Mouse (Mus musculus) heart, postnatal 25 days (tissue): Measurements from ENCODE around the gene Stk16. TPM values are rescaled to one million over a fixed set of nuclear protein-coding genes. Genes with fewer than 3 reads are reported as not detected.

Source experiments
- DNase-seq: peaks from one replicate; pipeline ENCODE4 v3.0.0; 2022; ENCODE audit warnings: low spot score
- intact Hi-C: fragments of 180-260 bp; cut with DNase I; formaldehyde crosslinking; loops from one replicate; pipeline ENCODE4 v1.15.1; 2025
- total RNA-seq, 2 experiments: library from RNA; stranded (reverse); gene quantifications; 2 replicates each; pipeline ENCODE4 v1.2.3; 2021

Stk16 gene
- total RNA-seq, 2 experiments from 2014 or later = 45.2 to 48.8 TPM

DNA sequence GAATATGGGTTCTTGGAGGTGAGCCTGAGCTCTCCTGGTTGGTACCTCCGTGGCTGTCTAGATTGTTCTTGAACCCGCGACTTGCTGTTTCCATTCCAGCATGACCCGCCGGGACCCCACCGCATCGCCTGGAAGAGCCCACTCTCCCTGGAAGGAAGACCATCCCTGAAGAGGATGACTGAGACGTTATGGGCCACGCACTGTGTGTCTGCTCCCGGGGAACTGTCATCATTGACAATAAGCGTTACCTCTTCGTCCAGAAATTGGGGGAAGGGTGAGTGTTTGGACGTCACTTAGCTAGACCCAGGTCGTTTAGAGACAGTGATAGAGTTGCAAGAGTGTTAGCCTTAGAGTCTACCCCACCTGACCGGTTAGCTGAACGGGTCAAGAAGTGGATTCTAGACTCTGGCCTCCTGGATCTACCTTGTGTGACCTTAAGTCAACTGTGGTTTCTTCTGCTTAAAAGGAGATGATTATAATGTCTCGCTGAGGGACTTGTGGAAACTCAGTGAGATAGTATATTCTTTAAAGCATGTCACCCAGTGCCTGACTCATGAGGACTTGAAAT lies 587 bp downstream of the Stk16 start:
- no peak for DNase-seq
- intact Hi-C loops = loop anchor here (2.0 kb wide), 1 partner anchor 40 kb away; no protein-coding TSS in a partner anchor

GRCm38 (mm10) chr1:75212542-75212941 lies 1.9 kb downstream of the Stk16 start:
- no peak for DNase-seq
- intact Hi-C loops = no loop called here

- intact Hi-C loops = no loop called here
- no peak for DNase-seq
These were observed 2.5 kb downstream of the Stk16 start for GRCm38 (mm10) chr1:75213096-75213495.

DNA sequence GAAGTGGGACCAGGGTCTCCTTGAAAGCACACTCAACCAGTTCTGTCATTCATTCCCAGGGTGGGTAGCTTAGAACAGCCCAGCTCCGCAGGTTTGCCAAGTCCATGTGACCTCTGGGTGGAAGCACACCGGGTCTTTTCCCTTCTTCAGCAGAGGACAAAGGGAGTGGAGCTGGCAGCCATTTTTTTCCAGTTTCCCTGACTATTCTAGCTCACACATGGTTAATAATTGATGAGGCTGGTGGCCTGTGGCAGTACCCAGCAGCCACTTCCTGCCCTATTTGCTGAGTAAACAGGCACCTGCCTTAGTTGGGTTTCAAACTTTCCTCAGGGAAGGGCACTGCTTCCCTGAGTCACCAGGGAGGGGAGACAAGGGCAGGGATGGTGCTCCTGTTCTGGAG lies 3.8 kb downstream of the Stk16 start:
- intact Hi-C loops = no loop called here
- no peak for DNase-seq

- intact Hi-C loops = no loop called here
- DNase-seq = peak; percentile 38
These were observed 4.2 kb downstream of the Stk16 start for GRCm38 (mm10) chr1:75214886-75215285.

DNA sequence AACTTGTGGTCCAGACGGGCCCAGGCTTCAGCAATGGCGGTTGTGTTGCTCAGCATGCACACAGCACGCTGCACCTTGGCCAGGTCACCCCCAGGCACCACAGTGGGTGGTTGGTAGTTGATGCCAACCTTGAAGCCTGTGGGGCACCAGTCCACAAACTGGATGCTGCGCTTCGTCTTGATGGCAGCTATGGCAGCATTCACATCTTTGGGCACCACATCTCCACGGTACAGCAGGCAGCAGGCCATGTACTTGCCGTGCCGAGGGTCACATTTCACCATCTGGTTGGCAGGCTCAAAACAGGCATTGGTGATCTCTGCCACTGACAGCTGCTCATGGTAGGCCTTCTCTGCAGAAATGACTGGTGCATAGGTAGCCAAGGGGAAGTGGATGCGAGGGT lies 5.1 kb downstream of the Stk16 start:
- intact Hi-C loops = no loop called here
- no peak for DNase-seq

DNA sequence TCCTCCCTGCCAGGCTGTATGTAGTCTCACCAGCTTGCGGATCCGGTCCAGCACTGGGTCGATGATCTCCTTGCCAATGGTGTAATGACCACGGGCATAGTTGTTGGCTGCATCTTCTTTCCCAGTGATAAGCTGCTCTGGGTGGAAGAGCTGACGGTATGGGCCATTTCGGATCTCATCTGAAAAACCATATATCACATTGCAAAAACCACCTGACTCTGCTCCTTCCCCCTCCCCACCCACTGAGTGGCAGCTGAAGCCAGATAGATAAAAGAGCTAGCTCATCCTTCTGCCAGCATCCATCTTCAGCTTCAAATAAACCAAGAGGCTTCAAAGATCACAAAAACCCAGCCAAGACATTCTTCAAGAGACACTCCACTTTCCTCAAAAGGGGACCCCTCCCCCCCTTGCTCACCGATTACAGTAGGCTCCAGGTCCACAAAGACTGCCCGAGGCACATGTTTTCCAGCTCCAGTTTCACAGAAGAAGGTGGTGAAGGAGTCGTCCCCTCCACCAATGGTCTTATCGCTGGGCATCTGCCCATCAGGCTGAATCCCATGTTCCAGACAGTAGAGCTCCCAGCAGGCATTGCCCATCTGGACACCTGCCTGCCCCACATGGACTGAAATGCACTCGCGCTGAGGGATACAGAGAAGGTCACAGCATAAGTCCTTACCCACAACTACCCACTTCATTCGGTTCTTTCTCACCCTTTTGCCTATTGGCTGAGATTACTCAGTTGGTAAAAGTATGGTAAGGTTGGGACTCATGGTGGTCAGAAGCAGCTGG lies 6.4 kb downstream of the Stk16 start:
- intact Hi-C loops = no loop called here
- DNase-seq = peak; percentile 28

- intact Hi-C loops = loop anchor here (2.0 kb wide), 1 partner anchor 15 kb away; the partner anchor contains the start of gene A630095N17Rik
These were observed 7.2 kb downstream of the Stk16 start for GRCm38 (mm10) chr1:75217893-75218226.

DNA sequence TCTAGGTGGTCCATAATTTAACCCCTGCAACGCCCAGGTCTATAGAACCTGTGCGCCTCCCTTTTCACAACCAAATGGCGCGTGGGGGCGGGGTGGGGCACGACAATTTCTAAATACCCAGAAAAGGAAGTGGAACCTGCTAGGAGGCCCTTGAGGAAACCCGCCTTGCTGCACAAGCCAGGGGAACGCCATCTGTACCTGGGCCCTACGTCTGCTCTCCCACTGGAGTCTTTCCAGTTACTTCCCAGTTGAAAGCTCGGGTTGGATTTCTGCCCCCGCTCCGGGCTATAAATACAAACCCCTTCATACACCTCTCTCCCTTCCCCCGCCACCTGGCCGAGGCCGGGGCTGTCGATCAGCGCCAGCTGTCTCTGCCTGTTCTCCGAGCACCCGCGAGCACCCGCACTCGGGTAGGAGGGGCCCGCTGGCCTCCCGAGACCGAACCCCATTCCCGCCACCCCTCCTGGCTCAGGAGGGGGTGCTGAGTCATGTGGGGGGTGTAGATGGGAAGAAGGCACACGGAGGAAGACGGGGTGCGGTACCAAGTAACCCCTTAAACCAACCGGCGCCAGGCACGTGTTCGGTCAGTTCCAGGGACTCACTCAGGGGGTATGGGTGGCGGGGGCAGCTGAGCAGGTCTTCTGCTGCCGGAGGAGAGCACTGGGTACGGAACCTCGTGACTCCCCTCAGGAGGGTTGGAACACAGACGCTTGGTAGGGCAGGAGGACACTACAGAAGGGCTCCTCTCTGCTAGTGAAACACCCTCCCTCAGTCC lies 7.8 kb downstream of the Stk16 start:
- DNase-seq = peak; percentile 28
- intact Hi-C loops = loop anchor here (2.0 kb wide), 1 partner anchor 14 kb away; the partner anchor contains the start of gene A630095N17Rik

More at GRCm38 (mm10) chr1:75217893-75218226, 7.2 kb downstream of the Stk16 start:
- DNase-seq = no peak

- intact Hi-C loops = loop anchor here (2.0 kb wide), 1 partner anchor 14 kb away; the partner anchor contains the start of gene A630095N17Rik
- DNase-seq = peak; percentile 69
These were observed 8.4 kb downstream of the Stk16 start for GRCm38 (mm10) chr1:75219078-75219477.

DNA sequence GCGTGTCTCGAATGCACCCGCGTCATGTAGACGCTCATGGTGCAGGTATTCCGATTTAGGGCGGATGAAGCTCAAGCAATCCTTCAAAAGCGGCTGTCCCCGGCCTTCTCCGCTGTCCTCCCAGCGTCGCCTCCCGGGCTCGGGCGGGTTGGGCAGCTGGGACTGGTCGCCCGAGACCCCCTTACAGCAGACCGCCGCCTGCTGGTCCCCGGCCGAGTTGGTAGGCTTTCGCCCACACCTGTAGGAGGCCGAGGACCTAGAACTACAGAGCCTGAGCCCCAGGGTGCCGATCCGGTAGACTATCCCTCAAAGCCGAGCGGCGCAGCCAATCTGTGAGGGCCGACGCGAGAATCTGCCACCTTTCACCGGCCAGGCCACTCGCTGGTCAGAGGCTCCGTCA lies 8.9 kb downstream of the Stk16 start, which contains the start of gene Tuba4a:
Gene Tuba4a (minus strand): TSS at position 335 of the 400 bp plus-strand sequence.
- intact Hi-C loops = loop anchor here (2.0 kb wide), 1 partner anchor 13 kb away; the partner anchor contains the start of gene A630095N17Rik
- no peak for DNase-seq

GRCm38 (mm10) chr1:75221538-75221937 lies 10.9 kb downstream of the Stk16 start:
- no peak for DNase-seq
- intact Hi-C loops = no loop called here

- DNase-seq = no peak
- intact Hi-C loops = no loop called here
These were observed 12.3 kb downstream of the Stk16 start for GRCm38 (mm10) chr1:75222926-75223325.

DNA sequence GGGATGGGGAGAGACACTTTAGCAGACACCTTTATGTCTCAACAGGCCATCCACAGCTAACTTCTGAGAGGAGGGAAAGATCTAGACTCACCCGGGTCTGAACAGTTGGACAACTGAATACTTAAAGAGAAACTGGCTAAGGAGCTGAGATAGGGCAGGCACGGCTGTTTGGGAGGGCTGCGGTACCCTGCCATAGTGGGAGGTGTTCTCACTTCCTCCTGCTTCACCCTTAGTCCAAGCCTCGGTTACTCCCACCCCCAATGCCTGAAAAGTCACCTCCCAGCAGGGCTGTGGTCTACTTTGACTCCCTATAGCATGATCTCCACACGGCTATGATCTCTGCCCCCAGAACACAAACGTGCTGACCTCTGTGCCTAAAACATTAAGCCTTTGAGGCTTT lies 12.9 kb downstream of the Stk16 start:
- no peak for DNase-seq
- intact Hi-C loops = no loop called here

- intact Hi-C loops = no loop called here
These were observed 14.8 kb downstream of the Stk16 start for GRCm38 (mm10) chr1:75225473-75225872.

DNA sequence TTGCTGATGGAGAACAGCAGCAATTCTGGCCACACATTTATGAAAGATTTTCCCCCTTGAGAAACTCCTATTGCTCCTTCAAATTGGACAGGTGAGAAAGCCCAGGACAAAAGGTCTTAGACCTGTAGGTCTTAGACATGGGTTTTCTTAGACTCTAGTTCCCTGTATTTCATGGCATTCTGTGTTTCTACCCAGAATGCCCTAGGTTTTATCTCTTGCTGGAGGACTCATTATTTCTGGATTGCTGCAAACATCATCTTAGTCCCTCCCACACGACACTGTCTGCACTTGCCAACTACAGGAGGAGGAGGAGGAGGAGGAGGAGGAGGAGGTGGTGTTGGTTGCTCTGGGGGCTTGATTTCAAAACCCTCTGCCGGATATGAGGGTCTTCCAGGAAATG lies 15.5 kb downstream of the Stk16 start:
- DNase-seq = no peak
- intact Hi-C loops = no loop called here

More at GRCm38 (mm10) chr1:75225473-75225872, 14.8 kb downstream of the Stk16 start:
- no peak for DNase-seq

- intact Hi-C loops = no loop called here
- no peak for DNase-seq
These were observed 17.0 kb downstream of the Stk16 start for GRCm38 (mm10) chr1:75227653-75228052.

DNA sequence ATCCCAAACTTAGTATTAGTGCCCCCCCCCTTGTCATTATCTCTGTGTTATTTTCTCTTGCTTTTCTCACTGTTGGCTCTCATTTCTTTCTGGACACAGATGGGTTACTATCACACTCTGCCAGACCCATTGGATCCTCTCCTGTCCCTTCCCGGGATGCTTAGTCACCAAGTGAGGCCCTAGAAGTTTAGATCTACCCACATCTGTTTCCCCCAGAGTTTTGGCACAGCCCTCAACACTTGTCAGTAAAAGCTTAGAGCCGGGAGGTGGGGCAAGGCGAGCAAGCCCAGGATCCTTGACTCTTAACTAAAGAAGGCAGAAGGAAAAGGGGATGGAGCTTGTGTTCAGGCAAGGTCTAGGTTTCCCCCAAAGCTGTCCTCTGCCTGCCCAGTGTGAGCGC lies 18.5 kb downstream of the Stk16 start:
- intact Hi-C loops = no loop called here
- DNase-seq = no peak

DNA sequence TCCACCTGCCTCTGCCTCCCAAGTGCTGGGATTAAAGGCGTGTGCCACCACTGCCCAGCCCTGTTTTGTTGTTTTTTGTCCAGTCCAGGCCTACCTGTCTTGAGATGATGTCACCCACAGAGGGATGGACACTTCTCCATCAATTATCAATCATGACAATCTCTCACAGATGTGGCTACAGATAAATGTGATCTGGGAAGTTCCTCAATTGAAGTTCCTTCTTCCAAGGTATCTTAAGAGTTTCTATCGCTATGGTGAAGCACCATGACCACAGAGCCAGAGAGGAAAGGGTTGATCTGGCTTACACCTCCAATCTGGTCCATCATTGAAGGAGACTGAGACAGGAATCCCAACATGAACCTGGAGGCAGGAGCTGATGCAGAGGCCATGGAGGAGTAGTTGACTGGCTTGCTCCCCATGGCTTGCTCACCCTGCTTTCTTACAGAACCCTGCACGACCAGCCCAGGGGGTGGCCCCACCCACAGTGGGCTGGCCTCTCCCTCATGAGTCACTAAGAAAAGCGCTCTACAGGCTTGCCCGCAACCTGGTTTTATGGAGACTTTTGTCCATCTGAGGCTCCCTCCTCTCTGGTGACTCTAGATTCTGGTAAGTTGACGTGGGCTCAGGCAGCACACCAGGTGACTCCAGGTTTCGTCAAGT lies 19.8 kb downstream of the Stk16 start:
- DNase-seq = no peak
- intact Hi-C loops = no loop called here

DNA sequence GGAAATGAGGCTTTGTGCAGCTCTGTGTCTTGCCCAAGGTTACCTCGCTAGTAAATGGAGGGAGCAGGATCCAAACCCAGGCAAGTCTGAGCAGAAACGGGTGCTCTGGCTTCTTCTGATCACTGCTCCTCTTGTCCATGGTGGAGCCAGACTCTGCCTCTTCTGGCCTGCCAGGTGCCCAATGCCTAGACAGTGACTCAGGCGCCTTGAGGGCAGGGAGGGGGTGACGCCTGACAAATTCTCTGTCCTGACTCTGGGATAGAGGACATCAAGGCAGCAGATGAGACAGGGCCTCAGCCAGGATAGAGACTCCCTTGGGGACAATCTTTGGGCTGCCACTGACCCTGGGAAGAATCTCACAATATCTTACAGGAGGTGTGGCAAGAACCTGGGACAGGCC lies 20.6 kb downstream of the Stk16 start:
- DNase-seq = no peak
- intact Hi-C loops = no loop called here
